Mouse (Mus musculus) stomach, postnatal 0 days (tissue): ENCODE data around the gene Trub2. TPM values are rescaled to one million over a fixed set of nuclear protein-coding genes. Genes with fewer than 3 reads are reported as not detected.

ENCODE experiments used
- ATAC-seq: fragments of 200-750 bp; cut with Nextera tagmentation; 2 replicates; pipeline ENCODE4 v1.8.0; 2017; ENCODE audit not compliant: low FRiP score, low TSS enrichment
- DNase-seq: peaks from one replicate; pipeline ENCODE4 v3.0.0-alpha.2; 2016; ENCODE audit warnings: low spot score
- H3K27ac ChIP-seq: fragments of 300-500 bp; sonication (generic); replicated peaks from 2 replicates; pipeline ENCODE4 v1.5.1; 2014; ENCODE audit warnings: mild to moderate bottlenecking, control low read depth
- H3K27me3 ChIP-seq: fragments of 300-500 bp; sonication (generic); 2 replicates; pipeline ENCODE4 v1.6.1; 2014; ENCODE audit warnings: low read length; ENCODE audit not compliant: control insufficient read depth, insufficient read depth
- H3K36me3 ChIP-seq: fragments of 300-500 bp; sonication (generic); 2 replicates; pipeline ENCODE4 v1.6.1; 2014; ENCODE audit warnings: low read length, mixed read lengths; ENCODE audit not compliant: control insufficient read depth, insufficient read depth
- H3K4me1 ChIP-seq: fragments of 300-500 bp; sonication (generic); replicated peaks from 2 replicates; pipeline ENCODE4 v1.6.1; 2014; ENCODE audit warnings: antibody characterized with exemption; ENCODE audit not compliant: control insufficient read depth, insufficient read depth
- H3K4me2 ChIP-seq: fragments of 300-500 bp; sonication (generic); replicated peaks from 2 replicates; pipeline ENCODE4 v1.6.1; 2014; ENCODE audit warnings: low read depth, mild to moderate bottlenecking, control low read depth, moderate library complexity
- H3K4me3 ChIP-seq: fragments of 300-500 bp; sonication (generic); 2 replicates; pipeline ENCODE4 v1.5.1; 2014; ENCODE audit warnings: low read depth, low read length, control low read depth
- H3K9ac ChIP-seq: fragments of 300-500 bp; sonication (generic); 2 replicates; pipeline ENCODE4 v1.6.1; 2014; ENCODE audit warnings: mild to moderate bottlenecking, low read length, control low read depth, mixed read lengths
- H3K9me3 ChIP-seq: fragments of 300-500 bp; sonication (generic); 2 replicates; pipeline ENCODE4 v1.6.1; 2016; ENCODE audit warnings: low read length; ENCODE audit not compliant: control insufficient read depth
- CTCF ChIP-seq: IDR thresholded peaks from 2 replicates; pipeline ENCODE4 v1.5.1; 2016; ENCODE audit warnings: antibody characterized with exemption, low read depth, mild to moderate bottlenecking, moderate library complexity
- EP300 ChIP-seq: optimal IDR thresholded peaks from 2 replicates; pipeline ENCODE3; 2016; ENCODE audit warnings: antibody characterized with exemption
- whole genome bisulfite sequencing: fragments of 180-500 bp; shearing (Covaris S2); extraction: QIAGEN DNeasy Blood & Tissue Kit; methylation state at CpG from one replicate; pipeline ENCODE4 v1.1.7; 2014; 5-methylcytosine and 5-hydroxymethylcytosine counted together
- polyA plus RNA-seq: library from polyadenylated mRNA; unstranded; fragments of >200 nt; fragmentation: Nextera tagmentation; extraction: Ambion mirVana; gene quantifications from 2 replicates; pipeline ENCODE4 v1.2.1, GENCODE M21; 2015

The Trub2 gene
- polyA plus RNA-seq, 1 experiment from 2014 or later, result 14.7 TPM

- H3K27ac ChIP-seq, result 0 out of 2 replicates have a peak overlapping the region, but pooled peaks have one; percentile 13
- ATAC-seq (no peak), DNase-seq (no peak)
- H3K4me2 ChIP-seq, result no peak overlapping the region
- no peak for TF ChIP-seq CTCF
- TF ChIP-seq EP300, result no peak
- 69% methylated on average over 12 of the region's 12 CpGs for WGBS
- no peaks in the 10 kb centered on the region for H3K9me3 ChIP-seq
- H3K27me3 ChIP-seq, result no peaks in the 10 kb centered on the region
- H3K4me1 ChIP-seq, result no peaks in the 10 kb centered on the region
- H3K4me3 ChIP-seq, result no peak overlapping the region
- H3K9ac ChIP-seq, result no peak overlapping the region; the same call in 1 of the 2 replicates
- H3K36me3 ChIP-seq, result peaks cover 17% of the 10 kb centered on the region
These were observed 50.9 kb downstream of the Trub2 start for GRCm38 (mm10) chr2:29737209-29737925.

GRCm38 (mm10) chr2:29735708-29736107 is 52.6 kb downstream of the Trub2 start:
- H3K27me3 ChIP-seq, result no peaks in the 10 kb centered on the region
- H3K9ac ChIP-seq, result no peak overlapping the region
- DNase-seq (peak; percentile 86), ATAC-seq (peak; percentile 67)
- H3K4me1 ChIP-seq, result no peaks in the 10 kb centered on the region
- WGBS, result 75% methylated on average over 12 of the region's 12 CpGs
- peak overlapping the region; percentile 71 for H3K27ac ChIP-seq
- H3K9me3 ChIP-seq, result no peaks in the 10 kb centered on the region
- no peak overlapping the region for H3K4me2 ChIP-seq
- peaks cover 17% of the 10 kb centered on the region for H3K36me3 ChIP-seq
- no peak for TF ChIP-seq EP300
- no peak for TF ChIP-seq CTCF
- H3K4me3 ChIP-seq, result no peak overlapping the region

GRCm38 (mm10) chr2:29733348-29733747 is 55.0 kb downstream of the Trub2 start:
- Histone ChIP-seq H3K4me3 (no peak overlapping the region), H3K4me1 (no peaks in the 10 kb centered on the region), H3K9me3 (no peaks in the 10 kb centered on the region), H3K27me3 (no peaks in the 10 kb centered on the region), H3K9ac (no peak overlapping the region), H3K27ac (no peak overlapping the region), H3K36me3 (peaks cover 19% of the 10 kb centered on the region), H3K4me2 (no peak overlapping the region)
- WGBS, result 94% methylated on average over 5 of the region's 5 CpGs
- TF ChIP-seq CTCF (no peak), EP300 (no peak)
- ATAC-seq (no peak), DNase-seq (no peak)

GRCm38 (mm10) chr2:29732559-29732958 is 55.7 kb downstream of the Trub2 start:
- TF ChIP-seq EP300, result no peak
- no peak for TF ChIP-seq CTCF
- H3K27me3 ChIP-seq, result no peaks in the 10 kb centered on the region
- no peak overlapping the region for H3K27ac ChIP-seq
- no peaks in the 10 kb centered on the region for H3K9me3 ChIP-seq
- no peak overlapping the region for H3K9ac ChIP-seq
- H3K4me1 ChIP-seq, result no peaks in the 10 kb centered on the region
- no peak overlapping the region for H3K4me2 ChIP-seq
- WGBS, result 83% methylated on average over 10 of the region's 10 CpGs
- ATAC-seq (no peak), DNase-seq (peak; percentile 43)
- peaks cover 21% of the 10 kb centered on the region for H3K36me3 ChIP-seq
- H3K4me3 ChIP-seq, result no peak overlapping the region

- TF ChIP-seq CTCF, result peak; percentile 82
- no peak for TF ChIP-seq EP300
- peak; percentile 70 for ATAC-seq
- no peak overlapping the region for H3K27ac ChIP-seq
- no peak overlapping the region for H3K9ac ChIP-seq
- WGBS, result 47% methylated on average over 3 of the region's 3 CpGs
- H3K27me3 ChIP-seq, result no peaks in the 10 kb centered on the region
- no peak overlapping the region for H3K4me3 ChIP-seq
- no peaks in the 10 kb centered on the region for H3K4me1 ChIP-seq
- H3K4me2 ChIP-seq, result no peak overlapping the region
- H3K36me3 ChIP-seq, result peaks cover 23% of the 10 kb centered on the region
- H3K9me3 ChIP-seq, result no peaks in the 10 kb centered on the region
- DNase-seq, result peak; percentile 76
These were observed 56.8 kb downstream of the Trub2 start for GRCm38 (mm10) chr2:29731545-29731944.

- H3K4me2 ChIP-seq, result no peak overlapping the region
- ATAC-seq (no peak), DNase-seq (no peak)
- peaks cover 23% of the 10 kb centered on the region for H3K36me3 ChIP-seq
- TF ChIP-seq CTCF, result no peak
- no peak for TF ChIP-seq EP300
- no peaks in the 10 kb centered on the region for H3K4me1 ChIP-seq
- H3K9ac ChIP-seq, result no peak overlapping the region
- H3K27me3 ChIP-seq, result no peaks in the 10 kb centered on the region
- no peak overlapping the region for H3K4me3 ChIP-seq
- WGBS, result 48% methylated on average over 2 of the region's 2 CpGs
- H3K9me3 ChIP-seq, result no peaks in the 10 kb centered on the region
- no peak overlapping the region for H3K27ac ChIP-seq
These were observed 58.8 kb downstream of the Trub2 start for GRCm38 (mm10) chr2:29729500-29729899.
